Mouse (Mus musculus) layer of hippocampus, postnatal 14 days (tissue): ENCODE results near the gene Hebp2. TPM values are rescaled to one million over a fixed set of nuclear protein-coding genes. Genes with fewer than 3 reads are reported as not detected.

Experiments used
- DNase-seq, 2 experiments: peaks; one replicate each; pipeline ENCODE4 v3.0.0; 2021 to 2022; ENCODE audit warnings: low spot score in 2 of 2, mixed read lengths in 1 of 2
- total RNA-seq, 2 experiments: library from RNA; stranded (reverse); gene quantifications; 2 replicates each; pipeline ENCODE4 v1.2.3; 2021

The Hebp2 gene
- total RNA-seq, 2 experiments from 2014 or later: 3.9 to 4.0 TPM

DNA sequence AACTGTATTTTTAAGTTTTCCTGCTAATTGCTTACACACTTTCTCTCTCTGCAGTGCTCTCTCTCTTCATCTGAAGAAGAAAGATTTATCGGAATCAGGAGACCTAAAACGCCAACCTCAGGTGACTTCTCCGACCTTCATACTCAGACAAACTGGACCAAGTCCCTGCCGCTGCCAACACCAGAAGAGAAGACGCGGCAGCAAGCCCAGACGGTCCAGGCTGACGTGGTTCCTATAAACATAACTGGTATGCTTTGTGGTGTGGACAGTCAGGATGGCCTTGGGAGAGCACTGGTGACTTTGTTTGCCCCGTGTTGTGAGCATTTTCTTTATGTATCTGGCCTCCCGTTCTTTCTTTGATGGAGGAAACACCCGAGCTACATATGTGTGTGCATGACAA lies 34.4 kb downstream of the Hebp2 start:
- DNase-seq: no peak

DNA sequence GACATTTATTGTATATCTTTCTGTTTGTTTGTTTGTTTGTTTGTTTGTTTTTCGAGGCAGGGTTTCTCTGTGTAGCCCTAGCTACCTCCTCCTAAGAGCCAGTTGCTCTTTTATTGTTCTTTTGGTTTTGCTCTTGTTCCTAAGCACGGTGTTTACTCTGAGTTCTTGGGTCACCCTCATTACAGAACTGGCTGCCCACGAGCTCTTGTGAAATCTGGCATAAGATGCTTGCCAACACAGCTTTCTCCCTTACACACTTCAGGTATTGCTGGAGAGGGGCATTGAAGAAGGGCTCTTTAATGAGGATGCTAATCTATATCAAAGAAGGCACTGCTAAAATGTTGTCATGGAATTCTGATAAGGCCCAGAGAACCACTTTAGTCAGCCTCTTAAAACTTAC lies 35.2 kb downstream of the Hebp2 start:
- DNase-seq: no peak

GRCm38 (mm10) chr10:18508586-18508985 lies 37.3 kb downstream of the Hebp2 start:
- DNase-seq: peak; percentile 31 to 74

GRCm38 (mm10) chr10:18507869-18508473 lies 37.9 kb downstream of the Hebp2 start:
- DNase-seq: no peak

DNA sequence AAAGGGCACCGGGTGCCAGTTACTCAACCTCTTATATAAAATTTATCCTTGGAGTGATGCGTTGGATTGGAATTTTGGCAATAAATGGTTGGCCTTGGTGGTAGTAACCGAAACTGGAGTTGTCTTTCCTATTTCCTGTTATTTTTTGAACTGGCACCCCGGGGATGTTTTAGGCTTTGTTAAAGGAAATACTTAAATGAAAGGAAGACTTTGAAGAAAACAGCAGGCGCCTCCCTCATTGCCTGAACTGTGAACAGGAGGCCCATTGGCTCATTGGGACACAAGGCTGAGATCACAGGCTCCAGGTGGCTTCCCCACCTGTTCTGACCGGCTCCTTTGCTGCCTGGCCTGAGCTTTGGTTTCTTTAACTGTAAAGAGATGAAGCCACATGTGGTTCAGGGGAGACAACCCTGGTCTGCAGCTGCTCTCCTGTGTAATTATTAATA lies 39.4 kb downstream of the Hebp2 start:
- no peak for DNase-seq

DNA sequence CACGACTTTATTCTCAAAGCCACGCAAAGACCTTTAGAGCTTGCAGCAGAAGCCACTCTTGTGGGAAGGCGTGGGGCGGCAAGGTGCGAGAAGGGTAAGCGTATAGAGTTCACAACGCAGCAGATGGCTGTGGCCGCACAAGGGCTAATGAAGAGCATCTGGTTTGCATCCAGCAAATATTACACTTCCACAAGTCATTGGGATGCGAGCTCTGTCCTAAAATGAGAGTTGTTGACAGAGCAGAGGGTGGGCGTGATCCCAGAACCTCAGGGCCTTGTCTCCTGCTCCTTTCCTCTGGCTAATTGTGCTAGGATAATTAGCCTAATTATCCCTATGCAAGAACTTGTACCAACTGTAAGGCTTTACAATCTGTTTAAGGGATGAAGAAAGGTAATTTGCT lies 40.2 kb downstream of the Hebp2 start:
- DNase-seq: no peak

GRCm38 (mm10) chr10:18501997-18502396 lies 43.9 kb downstream of the Hebp2 start:
- no peak for DNase-seq

GRCm38 (mm10) chr10:18497066-18497465 lies 48.8 kb downstream of the Hebp2 start:
- no peak for DNase-seq

DNA sequence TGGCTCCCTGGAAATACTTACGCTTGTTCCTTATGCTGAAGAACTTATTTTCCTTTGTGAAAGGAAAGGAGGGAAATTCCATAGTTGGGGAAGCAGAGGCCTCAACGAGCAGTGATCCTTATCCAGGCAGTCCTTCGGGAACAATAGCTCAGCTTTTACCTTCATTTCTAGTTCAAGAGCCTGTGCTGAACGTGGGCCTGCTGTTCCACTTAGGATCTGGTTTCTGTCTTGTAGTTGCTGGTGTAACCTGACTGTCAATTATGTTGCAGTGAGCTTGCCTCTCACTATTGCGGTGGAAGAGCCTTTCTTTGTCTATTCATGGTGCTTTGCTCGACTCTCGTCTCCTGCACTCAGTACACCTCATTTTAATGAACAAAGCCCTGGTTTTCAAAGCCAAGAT lies 51.6 kb downstream of the Hebp2 start:
- no peak for DNase-seq

DNA sequence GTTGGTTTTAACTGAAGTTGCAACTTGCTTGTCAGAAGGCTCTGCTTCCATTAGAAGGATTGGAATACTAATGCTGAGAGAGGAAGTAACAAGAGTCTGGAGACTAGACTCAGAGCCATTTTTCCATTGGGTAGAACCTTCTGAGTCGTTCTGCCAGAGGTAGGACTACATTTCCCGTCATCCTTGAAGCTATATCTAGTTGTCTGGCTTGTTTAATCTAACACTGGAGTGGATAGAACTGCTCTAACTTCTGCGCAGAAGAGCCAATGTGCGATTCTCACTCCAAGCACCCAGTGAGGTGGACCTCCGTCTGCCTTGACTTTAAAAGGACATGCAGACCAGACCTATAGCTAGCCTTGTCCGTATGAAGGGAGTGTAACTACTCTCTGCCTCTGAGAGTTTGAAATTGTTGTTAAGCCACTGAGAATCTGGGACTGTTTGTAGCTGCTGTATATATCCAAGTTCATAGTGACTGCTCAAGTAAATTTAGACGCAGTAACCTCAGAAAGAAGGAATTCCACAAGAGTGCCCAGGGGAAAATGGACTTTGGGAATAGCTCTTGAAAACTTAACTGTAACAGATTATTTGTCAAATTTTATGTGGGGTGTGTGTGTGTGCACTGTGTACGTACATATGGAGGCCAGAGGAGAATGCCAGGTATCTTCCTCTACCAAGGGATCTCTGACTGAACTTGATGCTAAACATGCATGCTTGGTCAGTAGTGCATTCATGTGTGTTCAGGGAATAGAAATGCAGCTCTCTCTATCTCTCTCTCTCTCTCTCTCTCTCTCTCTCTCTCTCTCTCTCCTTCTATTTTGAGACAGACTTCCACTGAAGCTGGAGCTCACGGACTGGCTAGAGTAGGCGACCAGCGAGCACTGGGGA lies 52.6 kb downstream of the Hebp2 start:
- DNase-seq: no peak

GRCm38 (mm10) chr10:18491952-18492351 lies 53.9 kb downstream of the Hebp2 start:
- no peak for DNase-seq

- DNase-seq: no peak
Observed at GRCm38 (mm10) chr10:18489936-18490335, 55.9 kb downstream of the Hebp2 start.

Other genes starting within 250 kb of the Hebp2 start
- 10 to 100 TPM; 69.3 to 72.7 TPM for gene Nhsl1, start 227.1 kb downstream of the Hebp2 start, total RNA-seq
- gene Arfgef3, start 197.9 kb upstream of the Hebp2 start, total RNA-seq: 10 to 100 TPM; 83.5 to 90.3 TPM
- gene Gm4922, start 240.7 kb upstream of the Hebp2 start, total RNA-seq: not detected